Mouse (Mus musculus): Measurements from ENCODE around the gene Coa5.

Gene Coa5

GRCm38 (mm10) chr1:37430297-37430840 is 466 bp upstream of the Coa5 start:
- DNase-seq (ENCODE audit: low read depth, low spot score): peak; percentile 10

- DNase-seq (ENCODE audit: low read depth, low spot score): no peak
Observed at GRCm38 (mm10) chr1:37428911-37429310, 992 bp downstream of the Coa5 start.

- DNase-seq (ENCODE audit: low read depth, low spot score): no peak
Observed at GRCm38 (mm10) chr1:37427144-37427875, 2.6 kb downstream of the Coa5 start.

- DNase-seq (ENCODE audit: low read depth, low spot score): no peak
Observed at GRCm38 (mm10) chr1:37419420-37419819, 10.5 kb downstream of the Coa5 start.

GRCm38 (mm10) chr1:37415394-37415793 is 14.5 kb downstream of the Coa5 start:
- no peak for DNase-seq (ENCODE audit: low read depth, low spot score)

GRCm38 (mm10) chr1:37409647-37410046 is 20.3 kb downstream of the Coa5 start:
- DNase-seq (ENCODE audit: low read depth, low spot score): no peak

- no peak for DNase-seq (ENCODE audit: low read depth, low spot score)
Observed at GRCm38 (mm10) chr1:37408678-37409077, 21.2 kb downstream of the Coa5 start.

- no peak for DNase-seq (ENCODE audit: low read depth, low spot score)
Observed at GRCm38 (mm10) chr1:37408059-37408458, 21.8 kb downstream of the Coa5 start.

GRCm38 (mm10) chr1:37407228-37407627 is 22.7 kb downstream of the Coa5 start:
- DNase-seq (ENCODE audit: low read depth, low spot score): no peak

GRCm38 (mm10) chr1:37405137-37405536 is 24.8 kb downstream of the Coa5 start:
- no peak for DNase-seq (ENCODE audit: low read depth, low spot score)

- DNase-seq (ENCODE audit: low read depth, low spot score): no peak
Observed at GRCm38 (mm10) chr1:37401687-37402086, 28.2 kb downstream of the Coa5 start.

GRCm38 (mm10) chr1:37399734-37400133 is 30.2 kb downstream of the Coa5 start:
- DNase-seq (ENCODE audit: low read depth, low spot score): no peak

- DNase-seq (ENCODE audit: low read depth, low spot score): no peak
Observed at GRCm38 (mm10) chr1:37398961-37399360, 30.9 kb downstream of the Coa5 start.

- DNase-seq (ENCODE audit: low read depth, low spot score): no peak
Observed at GRCm38 (mm10) chr1:37396481-37396880, 33.4 kb downstream of the Coa5 start.

GRCm38 (mm10) chr1:37393174-37393573 is 36.7 kb downstream of the Coa5 start:
- DNase-seq (ENCODE audit: low read depth, low spot score): no peak

GRCm38 (mm10) chr1:37386448-37386971 is 43.4 kb downstream of the Coa5 start:
- no peak for DNase-seq (ENCODE audit: low read depth, low spot score)

GRCm38 (mm10) chr1:37384304-37384703 is 45.6 kb downstream of the Coa5 start:
- no peak for DNase-seq (ENCODE audit: low read depth, low spot score)

GRCm38 (mm10) chr1:37380913-37381312 is 49.0 kb downstream of the Coa5 start:
- DNase-seq (ENCODE audit: low read depth, low spot score): no peak

GRCm38 (mm10) chr1:37379536-37379935 is 50.4 kb downstream of the Coa5 start:
- no peak for DNase-seq (ENCODE audit: low read depth, low spot score)

- no peak for DNase-seq (ENCODE audit: low read depth, low spot score)
Observed at GRCm38 (mm10) chr1:37378095-37378494, 51.8 kb downstream of the Coa5 start.

GRCm38 (mm10) chr1:37376751-37377150 is 53.2 kb downstream of the Coa5 start:
- no peak for DNase-seq (ENCODE audit: low read depth, low spot score)

GRCm38 (mm10) chr1:37376177-37376576 is 53.7 kb downstream of the Coa5 start:
- DNase-seq (ENCODE audit: low read depth, low spot score): no peak

GRCm38 (mm10) chr1:37368768-37369385 is 61.0 kb downstream of the Coa5 start:
- DNase-seq (ENCODE audit: low read depth, low spot score): no peak

Data from brain, embryonic 18.5 days (tissue).